Mouse (Mus musculus): ENCODE measurements around the gene Klrg1.

DNA sequence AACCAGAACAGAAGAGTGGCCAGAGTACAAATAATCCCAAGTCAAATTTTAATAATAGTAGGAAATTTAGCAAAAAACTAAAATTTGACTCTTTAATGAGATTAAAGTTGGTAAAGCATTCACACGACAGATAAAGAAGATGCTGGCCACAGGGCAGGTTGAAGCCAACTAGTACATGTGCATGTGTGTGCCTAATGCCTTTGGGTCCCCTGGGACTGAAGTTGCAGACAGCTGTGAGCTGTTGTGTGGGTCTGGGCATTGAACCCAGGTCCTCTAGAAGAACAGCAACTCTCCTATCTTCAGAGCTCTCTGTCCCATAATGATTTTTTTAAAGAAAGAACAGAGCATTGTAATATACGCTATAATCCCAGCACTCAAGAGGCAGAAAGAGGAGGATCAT lies 8.6 kb upstream of the Klrg1 start:
- TF ChIP-seq ELF1 (IDR thresholded peaks at IDR 0.05; ENCODE audit: low read depth, low read length): no peak
- TF ChIP-seq GABPA (IDR thresholded peaks at IDR 0.05; ENCODE audit: insufficient replicate concordance, low read depth, low read length): no peak

Data from CH12.LX (cell line).